Mouse (Mus musculus) urinary bladder, adult 18-20 months (tissue): ENCODE measurements around the gene Hba-a2.
"Not testable (repeated sequence)": the region's sequence is repeated elsewhere in the genome, so short reads cannot be mapped to it uniquely, and the experiment has no call there.

Source experiments
- DNase-seq, 2 experiments: peaks; one replicate each; pipeline ENCODE4 v3.0.0; 2022; ENCODE audit warnings: low spot score in 2 of 2, mixed read lengths in 2 of 2

Hba-a2 gene

GRCm38 (mm10) chr11:32283091-32283777 lies 13.1 kb upstream of the Hba-a2 start, which contains the start of gene Hba-a1:
TSS of gene Hba-a1 (plus strand) at chr11:32283511.
- not testable (repeated sequence) for DNase-seq

GRCm38 (mm10) chr11:32284582-32284981 lies 11.7 kb upstream of the Hba-a2 start:
- DNase-seq: not testable (repeated sequence)

DNA sequence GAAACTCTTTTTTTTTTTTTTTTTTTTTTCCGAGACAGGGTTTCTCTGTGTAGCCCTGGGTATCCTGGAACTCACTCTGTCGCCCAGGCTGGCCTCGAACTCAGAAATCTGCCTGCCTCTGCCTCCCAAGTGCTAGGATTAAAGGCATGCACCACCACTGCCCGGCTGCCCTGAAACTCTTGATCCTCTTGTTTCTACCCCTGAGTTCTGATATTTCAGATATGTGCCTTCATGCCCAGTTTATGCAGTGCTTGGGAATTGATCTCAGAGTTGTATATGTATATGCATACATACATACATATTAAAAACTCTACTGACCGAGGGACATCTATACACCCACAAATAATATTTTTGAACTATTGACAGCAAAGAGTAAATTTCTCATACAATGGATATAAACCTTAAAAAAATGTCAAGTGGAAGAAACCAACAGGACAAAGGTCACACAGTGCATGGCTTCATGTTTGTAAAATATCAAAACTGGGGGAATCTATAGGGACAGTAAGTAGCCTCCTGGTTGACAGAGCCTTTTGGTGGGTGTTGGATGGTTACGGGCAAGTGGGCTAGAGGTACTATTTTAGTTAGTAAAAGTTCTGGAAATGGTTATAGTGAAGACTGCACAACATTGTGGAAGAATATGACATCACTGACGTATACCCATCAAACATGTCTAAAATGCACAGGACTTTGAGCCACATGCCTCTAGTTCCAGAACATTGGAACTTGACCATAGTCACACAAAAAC lies 11.1 kb upstream of the Hba-a2 start:
- DNase-seq: no peak

GRCm38 (mm10) chr11:32285887-32286286 lies 10.4 kb upstream of the Hba-a2 start:
- not testable (repeated sequence) for DNase-seq

- DNase-seq: peak; percentile 53 to 65
These were observed 9.4 kb upstream of the Hba-a2 start, which contains the start of gene Hbq1b for GRCm38 (mm10) chr11:32286695-32287492. TSS of gene Hbq1b (plus strand) at chr11:32286965.

DNA sequence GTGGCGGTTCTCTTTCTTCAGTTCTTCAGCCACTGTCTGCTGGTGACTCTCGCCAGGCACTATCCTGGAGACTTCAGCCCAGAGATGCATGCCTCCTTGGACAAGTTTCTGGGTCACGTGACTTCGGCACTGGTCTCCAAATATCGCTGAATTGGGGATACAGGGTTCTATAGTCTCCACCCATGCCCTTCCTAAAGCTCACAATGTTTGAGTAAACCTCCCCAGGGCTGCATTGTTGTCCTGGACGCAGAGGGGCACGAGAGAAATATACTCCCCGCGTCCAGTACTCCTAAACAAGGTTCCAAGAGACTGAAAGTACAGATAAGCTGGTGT lies 8.8 kb upstream of the Hba-a2 start:
- DNase-seq: no peak

DNA sequence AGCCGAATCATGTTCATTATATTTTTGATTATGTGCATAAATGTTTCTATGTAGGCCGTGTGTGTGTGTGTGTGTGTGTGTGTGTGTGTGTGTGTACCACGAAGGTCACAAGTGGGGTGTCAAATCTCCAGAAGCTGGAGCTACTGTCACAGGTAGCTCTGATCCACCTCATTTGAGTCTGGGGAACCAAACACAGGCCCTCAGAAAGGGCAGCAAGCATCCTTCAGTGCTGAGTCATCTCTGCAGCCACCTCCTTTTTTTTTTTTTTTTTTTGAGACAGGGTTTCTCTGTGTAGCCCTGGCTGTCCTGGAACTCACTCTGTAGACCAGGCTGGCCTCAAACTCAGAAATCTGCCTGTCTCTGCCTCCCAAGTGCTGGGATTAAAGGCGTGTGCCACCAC lies 3.5 kb upstream of the Hba-a2 start:
- DNase-seq: not testable (repeated sequence)

GRCm38 (mm10) chr11:32293479-32293878 lies 2.8 kb upstream of the Hba-a2 start:
- not testable (repeated sequence) for DNase-seq

- not testable (repeated sequence) for DNase-seq
These were observed 1.1 kb downstream of the Hba-a2 start for GRCm38 (mm10) chr11:32297417-32297816.

DNA sequence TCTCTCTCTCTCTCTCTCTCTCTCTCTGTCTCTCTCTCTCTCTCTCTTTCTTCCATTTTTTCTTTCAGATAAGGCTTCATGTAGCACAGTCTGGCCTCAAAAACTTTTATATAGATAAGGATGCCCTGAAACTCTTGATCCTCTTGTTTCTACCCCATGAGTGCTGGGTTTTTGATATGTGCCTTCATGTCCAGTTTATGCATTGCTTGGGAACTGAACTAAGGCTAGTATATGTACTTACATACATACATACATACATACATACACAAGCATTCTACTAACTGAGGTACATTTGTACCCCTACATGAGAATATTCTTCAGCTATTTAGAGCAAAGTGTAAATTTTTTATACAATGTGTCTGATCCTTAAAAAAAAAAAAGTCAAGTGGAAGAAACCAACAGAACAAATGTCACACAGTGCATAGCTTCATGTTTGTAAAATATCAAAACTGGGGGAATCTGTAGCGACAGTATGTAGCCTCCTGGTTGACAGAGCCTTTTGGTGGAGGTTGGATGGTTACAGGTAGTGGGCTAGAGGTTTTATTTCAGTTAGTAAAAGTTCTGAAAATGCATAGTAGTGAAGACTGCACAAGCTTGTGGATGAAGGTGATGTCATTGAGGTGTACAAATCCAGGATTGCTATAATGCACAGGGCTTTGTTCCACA lies 1.7 kb downstream of the Hba-a2 start:
- no peak for DNase-seq

- no peak for DNase-seq
These were observed 2.2 kb downstream of the Hba-a2 start for GRCm38 (mm10) chr11:32298532-32298918.

DNA sequence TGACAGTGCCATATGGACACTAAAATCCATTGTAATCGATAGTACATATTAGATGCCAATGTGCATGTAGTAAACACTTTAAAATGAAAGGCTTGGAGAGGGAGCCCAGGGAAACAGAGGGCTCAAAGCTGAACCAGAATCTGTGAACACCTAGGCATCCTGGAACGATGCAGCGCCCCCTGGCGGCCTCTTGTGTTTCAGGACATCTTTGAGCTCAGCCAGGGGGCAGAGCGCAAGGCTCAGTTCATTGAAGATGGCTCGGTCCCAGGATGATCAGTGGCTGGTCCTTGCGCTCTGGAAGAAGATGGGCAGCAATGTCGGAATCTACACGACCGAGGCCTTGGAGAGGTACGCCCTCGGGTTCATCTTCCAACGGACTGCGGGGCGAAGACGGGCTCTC lies 3.6 kb downstream of the Hba-a2 start, which contains the start of gene Hbq1a:
Hbq1a (plus strand) TSS at position 205 of the 400 bp plus-strand sequence.
- DNase-seq: peak in 1 of 2 experiments; percentile 38

DNA sequence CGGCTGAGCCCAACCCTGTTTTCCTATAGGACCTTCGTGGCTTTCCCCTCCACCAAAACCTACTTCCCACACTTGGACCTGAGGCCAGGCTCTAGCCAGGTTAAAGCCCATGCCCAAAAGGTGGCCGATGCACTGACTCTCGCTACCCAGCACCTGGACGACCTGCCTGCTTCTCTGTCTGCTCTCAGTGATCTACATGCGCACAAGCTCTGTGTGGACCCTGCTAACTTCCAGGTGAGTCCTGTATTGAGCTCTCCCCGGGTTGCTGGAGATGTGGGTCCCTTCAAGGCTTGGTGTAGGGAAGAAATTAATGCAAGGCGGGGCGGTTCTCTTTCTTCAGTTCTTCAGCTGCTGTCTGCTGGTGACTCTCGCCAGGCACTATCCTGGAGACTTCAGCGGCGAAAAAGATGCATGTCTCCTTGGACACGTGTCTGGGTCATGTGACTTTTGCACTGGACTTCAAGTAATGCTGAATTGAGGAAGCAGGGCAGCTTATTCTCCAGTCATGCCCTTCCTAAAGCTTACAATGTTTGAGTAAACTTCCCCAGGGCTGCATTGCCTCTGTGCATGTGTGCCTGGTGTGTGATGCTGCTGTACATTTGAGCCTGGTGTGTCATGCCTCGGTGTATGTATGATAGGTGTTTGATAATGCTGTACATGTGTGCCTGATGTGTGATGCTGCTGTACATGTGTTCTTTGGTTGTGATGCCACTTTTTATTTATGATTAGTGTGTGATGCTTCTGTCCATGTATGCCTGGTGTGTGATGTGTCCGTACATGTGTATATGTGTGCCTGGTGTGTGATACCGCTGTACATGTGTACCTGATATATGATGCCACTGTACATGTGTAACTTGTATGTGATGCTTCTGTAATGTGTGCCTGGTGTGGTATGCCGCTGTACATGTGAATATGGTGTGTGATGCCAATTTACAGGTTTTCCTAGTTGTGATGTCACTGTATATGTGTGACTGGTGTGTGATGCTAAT lies 4.3 kb downstream of the Hba-a2 start:
- no peak for DNase-seq

GRCm38 (mm10) chr11:32301506-32301905 lies 5.2 kb downstream of the Hba-a2 start:
- no peak for DNase-seq

DNA sequence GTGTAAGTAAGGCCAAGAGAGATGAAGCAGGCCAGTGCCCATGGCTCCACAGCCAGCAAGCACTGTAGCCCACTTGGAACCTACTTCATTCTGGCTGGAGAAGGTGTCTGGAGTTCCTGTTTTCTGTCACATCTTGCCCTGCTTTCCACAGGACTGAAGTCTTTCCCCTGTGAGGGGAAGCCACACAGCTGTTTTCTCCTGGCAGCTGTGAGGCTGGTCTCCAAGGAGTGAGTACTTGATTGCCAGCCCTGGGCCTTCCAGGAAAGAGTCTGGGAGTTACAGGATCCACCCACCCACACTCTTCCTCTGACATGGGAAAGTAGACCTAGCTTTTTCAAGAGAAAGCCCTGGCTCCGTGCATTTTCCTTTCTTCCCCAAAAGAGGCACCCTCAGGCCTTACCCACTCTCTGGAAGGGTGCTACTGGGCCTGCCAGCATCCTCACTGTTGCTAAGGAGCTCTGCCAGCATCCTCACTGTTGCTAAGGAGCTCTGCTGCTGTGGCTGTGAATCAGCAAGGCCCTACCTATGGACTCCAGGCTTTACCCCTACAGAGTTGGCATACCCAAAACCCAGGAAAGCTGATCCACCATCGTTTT lies 6.6 kb downstream of the Hba-a2 start:
- DNase-seq: no peak

- no peak for DNase-seq
These were observed 7.2 kb downstream of the Hba-a2 start for GRCm38 (mm10) chr11:32303455-32303854.

GRCm38 (mm10) chr11:32307006-32307405 lies 10.7 kb downstream of the Hba-a2 start:
- DNase-seq: no peak

DNA sequence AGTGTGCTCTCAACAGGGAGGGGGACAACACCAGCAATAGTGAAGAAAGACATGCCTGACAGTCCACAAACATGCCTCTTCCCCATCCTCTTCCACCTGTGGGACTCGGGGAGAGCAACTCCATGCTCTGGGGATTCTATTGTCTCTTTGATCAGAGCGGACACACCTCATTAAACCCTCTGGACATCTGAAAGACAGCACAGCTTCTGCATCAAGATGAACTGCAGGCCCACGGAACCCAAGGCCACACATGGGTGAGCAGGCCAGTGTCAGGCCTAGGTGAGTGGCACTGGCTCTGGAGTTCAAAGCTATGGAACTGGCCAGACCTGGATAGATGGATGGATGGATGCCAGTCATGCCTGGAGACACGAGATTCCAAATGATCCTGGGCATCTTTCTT lies 13.2 kb downstream of the Hba-a2 start:
- no peak for DNase-seq

GRCm38 (mm10) chr11:32309928-32310327 lies 13.6 kb downstream of the Hba-a2 start:
- no peak for DNase-seq

GRCm38 (mm10) chr11:32316009-32316408 lies 19.7 kb downstream of the Hba-a2 start:
- DNase-seq: no peak
